Mouse (Mus musculus) adrenal gland, postnatal 14 days (tissue): Measurements from ENCODE around the gene Pde4d. TPM values are rescaled to one million over a fixed set of nuclear protein-coding genes. Genes with fewer than 3 reads are reported as not detected.

ENCODE experiments used
- DNase-seq: peaks from one replicate; pipeline ENCODE4 v3.0.0; 2021; ENCODE audit warnings: mixed read lengths
- total RNA-seq: library from RNA; stranded (reverse); gene quantifications from 2 replicates; pipeline ENCODE4 v1.2.3, GENCODE M21; 2021

The Pde4d gene
- total RNA-seq, 1 experiment from 2014 or later, result 67.1 TPM

DNA sequence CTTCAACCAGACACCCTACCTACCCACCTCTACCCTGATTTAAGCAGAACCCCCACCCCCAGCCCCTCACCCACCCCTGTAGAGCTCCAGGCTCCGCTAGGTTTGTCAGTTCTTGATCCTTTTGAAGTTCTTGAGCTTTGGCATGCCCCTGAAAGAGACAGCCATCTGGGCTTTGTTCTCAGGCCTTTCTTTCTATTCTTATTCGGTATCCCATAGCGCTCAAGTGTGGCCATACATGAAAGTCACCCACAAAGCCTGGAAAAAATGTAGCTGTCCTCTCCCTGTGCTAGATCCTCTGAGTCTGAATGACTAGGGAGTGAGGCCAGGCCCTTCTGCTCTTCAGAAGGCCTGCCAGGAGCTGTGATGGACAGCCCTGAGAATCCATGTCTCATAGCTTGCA, 957.6 kb downstream of the Pde4d start:
- no peak for DNase-seq

GRCm38 (mm10) chr13:109420426-109420825, 970.7 kb downstream of the Pde4d start:
- DNase-seq, result no peak

GRCm38 (mm10) chr13:109424906-109425305, 975.2 kb downstream of the Pde4d start:
- no peak for DNase-seq

DNA sequence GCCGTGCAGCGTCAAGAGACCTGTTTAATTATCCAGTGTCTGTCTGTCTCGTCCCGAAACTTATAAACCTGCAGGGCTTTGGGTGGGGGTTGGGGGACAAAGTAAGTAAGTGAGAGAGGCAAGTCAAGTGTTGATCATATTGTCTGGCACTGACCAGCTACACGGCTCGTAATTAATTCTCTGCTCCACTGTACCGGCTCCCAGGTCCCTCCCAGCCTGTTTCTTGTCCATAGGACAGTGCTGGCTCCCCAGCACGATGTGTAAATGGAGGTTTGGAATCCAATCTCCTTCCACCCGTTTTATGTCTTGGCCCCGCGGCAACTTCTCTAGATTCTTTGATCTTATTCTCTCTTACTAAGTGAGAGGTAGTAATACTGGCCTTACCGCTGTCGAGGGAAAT, 975.8 kb downstream of the Pde4d start:
- no peak for DNase-seq

- DNase-seq, result no peak
These were observed 976.3 kb downstream of the Pde4d start for GRCm38 (mm10) chr13:109426058-109426457.

DNA sequence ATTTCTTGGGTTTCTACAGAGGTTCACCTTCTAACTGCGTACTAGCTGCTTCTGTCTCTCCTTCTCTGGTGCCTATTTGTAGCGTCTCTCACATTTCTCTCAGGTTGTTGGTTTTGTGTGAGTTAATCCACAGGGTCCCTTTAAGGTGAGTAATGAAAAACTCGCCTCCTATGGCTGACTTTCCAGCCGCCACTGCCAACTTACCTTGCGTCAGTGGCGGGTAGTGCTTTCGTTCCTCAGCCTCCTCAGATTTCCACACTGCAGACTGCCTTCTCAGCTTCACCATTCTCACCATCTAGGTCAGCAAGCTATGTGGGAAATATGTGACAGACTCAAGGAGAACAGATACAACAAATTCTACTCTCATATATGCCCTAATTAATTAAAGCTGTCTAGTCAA, 977.8 kb downstream of the Pde4d start:
- no peak for DNase-seq

- no peak for DNase-seq
These were observed 979.8 kb downstream of the Pde4d start for GRCm38 (mm10) chr13:109429544-109429943.

DNA sequence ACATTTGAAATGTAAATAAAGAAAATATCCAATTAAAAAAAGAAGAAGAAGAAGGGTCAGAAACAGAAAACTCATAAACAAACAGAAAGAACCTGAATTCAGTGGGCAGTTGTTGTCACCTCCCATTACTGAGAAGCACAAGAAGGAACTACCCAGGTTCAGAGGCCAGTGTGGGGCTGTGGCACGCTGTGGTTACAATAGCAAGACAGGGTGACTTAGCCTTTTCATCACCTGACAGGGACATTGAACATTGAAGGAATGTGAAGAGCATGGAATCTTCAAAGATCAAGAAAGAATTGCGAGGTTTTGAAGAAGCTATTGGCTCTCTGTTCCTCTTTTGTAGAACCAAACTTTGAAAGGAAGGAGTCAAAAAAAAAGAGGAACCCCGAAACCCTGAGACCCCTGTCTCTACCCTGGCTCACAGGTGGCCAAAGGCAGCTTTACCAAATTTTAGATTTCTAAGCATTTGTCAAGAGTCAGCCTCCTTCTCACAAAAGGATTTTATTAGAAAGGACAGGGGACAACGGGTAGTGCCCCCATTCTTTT, 987.6 kb downstream of the Pde4d start:
- DNase-seq, result no peak

DNA sequence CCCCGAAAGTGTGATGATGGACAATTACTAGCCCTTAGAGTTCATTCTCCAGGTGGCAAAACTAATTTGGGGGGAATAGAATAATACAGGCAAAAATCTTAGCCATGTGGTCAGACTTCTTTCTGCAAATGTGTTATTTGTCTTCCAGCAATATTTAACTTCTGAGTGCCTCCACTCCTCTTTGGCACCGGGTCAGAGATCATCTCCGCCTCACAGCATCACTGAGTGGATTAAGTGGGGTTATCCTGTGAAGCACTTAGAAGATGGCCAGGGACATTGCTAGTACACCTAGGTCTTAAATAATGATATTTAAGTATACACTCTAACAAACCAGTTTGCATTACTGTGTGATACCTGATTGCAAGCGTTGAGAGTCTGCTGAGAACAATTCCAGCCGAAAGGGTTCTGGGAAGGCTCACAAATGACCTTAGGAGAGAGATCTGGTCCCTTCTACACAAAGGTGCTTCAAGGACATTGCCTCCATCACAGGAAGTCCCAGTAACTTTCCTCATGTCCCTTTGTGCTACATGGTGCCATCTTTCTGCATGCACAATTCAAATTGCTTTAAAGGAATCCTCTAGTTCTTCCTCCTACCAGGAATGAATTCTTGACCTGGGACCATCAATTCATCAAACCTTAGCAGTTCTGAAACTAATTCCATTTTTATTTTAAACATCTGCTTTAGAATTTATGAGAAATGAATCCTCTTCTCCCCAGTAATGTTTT, 989.9 kb downstream of the Pde4d start:
- no peak for DNase-seq

- peak; percentile 76 for DNase-seq
These were observed 990.6 kb downstream of the Pde4d start for GRCm38 (mm10) chr13:109440331-109440730.

GRCm38 (mm10) chr13:109440881-109441280, 991.1 kb downstream of the Pde4d start:
- DNase-seq, result peak; percentile 90

GRCm38 (mm10) chr13:109441401-109441973, 991.7 kb downstream of the Pde4d start:
- peak; percentile 35 for DNase-seq

DNA sequence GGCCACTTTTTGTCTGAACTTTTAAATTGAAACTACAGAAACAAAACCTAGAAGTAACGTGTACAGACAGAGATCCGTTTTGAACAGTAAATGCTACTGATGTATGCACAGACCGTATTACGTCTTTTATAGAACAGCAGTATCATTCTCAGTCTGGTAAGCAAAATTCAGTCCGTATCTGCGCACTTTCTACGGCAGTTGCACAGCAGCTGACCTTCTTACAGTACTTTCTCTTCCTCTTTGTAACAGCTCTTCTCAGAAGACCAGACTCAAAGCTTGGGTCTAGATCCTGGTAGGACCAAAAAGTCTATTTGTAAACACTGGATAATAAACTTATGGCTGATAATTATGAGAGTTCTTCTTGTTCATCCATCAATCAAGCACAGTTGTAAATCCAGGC, 996.4 kb downstream of the Pde4d start:
- no peak for DNase-seq

- DNase-seq, result no peak
These were observed 998.4 kb downstream of the Pde4d start for GRCm38 (mm10) chr13:109448121-109448520.

DNA sequence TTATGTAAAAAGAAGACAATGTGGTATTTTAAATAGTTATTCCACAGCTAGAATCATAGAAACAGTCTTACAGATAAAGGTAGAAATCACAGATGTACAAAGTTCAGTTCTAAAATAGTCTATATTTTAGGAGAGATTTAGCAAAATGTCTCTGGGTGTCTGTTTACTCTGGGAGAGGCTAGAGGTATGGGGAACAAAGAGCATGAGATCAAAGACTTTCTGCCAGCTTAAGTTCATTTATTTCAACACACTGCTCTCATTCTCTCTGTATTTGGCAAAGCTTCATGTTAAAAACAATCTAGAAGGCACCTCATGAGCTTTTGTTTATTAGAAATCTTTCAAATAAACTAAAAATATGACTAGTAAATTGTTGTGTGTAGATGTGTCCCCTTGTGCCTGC, 1024.6 kb downstream of the Pde4d start:
- no peak for DNase-seq

DNA sequence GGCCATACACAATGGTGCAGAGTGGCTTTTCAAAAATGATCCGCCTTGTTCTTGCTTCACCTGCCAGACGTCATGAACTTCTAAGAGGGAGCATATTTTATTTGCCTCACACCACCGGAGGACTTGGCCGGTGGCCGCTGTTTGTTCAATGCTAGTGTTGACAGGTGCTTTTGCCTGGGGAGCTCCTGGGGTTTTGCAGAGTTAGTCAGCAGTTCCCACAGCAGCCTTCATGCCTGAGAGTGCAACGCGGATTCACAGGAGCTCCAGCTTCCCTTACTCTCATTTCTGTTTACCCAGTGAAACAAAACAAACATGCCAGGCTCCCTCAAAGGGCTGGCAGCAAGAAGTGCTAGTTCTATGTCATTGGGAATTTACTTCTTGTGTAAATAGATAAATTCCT, 1031.7 kb downstream of the Pde4d start:
- no peak for DNase-seq

DNA sequence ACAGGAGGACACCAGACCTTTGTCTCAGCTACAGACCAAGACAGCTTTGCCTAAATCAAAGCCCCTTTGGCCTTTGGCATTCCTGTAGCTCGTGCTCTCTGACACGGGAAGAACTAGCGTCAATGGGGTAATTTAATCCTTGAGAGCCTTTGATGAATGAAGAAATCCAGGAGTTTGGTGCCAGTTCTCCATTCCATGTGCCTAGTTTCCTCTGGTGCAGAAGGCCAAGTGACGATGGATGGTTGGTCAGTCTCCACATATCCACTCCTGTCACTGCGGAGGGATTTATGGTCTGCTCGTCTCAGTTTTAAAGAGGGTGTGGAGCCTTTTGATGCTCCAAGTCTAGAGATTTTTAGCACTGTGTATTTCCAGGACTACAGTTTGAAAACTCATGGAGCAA, 1036.4 kb downstream of the Pde4d start:
- DNase-seq, result no peak

GRCm38 (mm10) chr13:109487378-109487777, 1037.6 kb downstream of the Pde4d start:
- DNase-seq, result peak; percentile 17

GRCm38 (mm10) chr13:109490853-109491252, 1041.1 kb downstream of the Pde4d start:
- DNase-seq, result no peak

DNA sequence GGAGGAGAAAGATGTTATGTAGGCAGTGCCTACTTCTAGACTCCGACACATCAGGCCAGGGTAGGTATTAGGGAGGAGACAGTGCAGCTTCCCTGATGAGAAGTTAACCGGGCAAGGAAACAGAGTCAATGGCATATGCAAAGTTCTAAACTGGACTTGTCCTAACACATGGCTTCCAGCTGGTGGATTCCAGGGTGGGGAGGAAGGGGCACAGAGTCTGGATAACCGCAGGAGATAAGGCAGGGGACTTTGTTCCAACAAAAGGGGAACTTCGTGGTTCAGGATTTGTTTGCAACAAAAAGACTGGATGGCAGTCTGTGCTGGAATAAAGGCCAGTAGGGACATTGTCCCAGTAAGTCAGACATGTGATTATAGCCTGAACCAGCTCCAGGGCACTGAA, 1042.1 kb downstream of the Pde4d start:
- DNase-seq, result no peak

DNA sequence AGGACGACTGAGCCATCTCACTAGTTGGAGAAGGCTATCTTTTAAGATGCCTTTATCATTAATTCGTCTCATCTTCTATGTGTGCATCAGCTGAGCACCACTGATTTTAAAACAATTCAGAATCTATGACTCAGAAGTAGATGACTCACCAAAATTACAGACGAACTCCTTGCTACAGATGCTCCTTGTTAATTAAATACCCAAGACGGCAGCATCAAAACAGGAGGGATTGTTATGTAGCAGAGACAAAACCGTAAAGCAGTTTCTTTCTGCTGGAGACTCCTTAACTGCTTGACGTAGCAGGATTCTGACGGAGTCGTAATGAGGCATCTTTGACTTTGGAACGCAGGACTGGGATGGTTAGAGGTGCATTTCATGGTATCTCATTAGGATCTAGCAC, 1050.6 kb downstream of the Pde4d start:
- no peak for DNase-seq

DNA sequence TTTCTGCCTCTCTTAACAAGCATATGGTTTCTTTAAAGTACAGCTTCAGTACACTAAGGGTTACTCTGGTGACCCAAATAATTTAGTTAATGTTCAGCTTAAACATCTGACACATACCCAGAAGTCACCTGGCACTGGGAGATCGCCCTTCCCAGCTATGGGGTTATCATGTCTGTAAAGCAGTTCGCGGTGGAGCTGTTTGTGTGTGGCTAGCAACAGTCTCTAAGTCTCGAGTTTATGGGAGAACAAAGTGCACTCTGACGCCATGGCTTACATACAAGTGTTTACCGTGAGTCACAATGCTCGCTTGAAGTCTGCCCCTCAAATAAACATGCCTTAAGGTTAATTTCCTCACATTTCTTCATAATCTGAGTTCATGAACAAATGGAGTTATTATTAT, 1053.0 kb downstream of the Pde4d start:
- DNase-seq, result no peak

DNA sequence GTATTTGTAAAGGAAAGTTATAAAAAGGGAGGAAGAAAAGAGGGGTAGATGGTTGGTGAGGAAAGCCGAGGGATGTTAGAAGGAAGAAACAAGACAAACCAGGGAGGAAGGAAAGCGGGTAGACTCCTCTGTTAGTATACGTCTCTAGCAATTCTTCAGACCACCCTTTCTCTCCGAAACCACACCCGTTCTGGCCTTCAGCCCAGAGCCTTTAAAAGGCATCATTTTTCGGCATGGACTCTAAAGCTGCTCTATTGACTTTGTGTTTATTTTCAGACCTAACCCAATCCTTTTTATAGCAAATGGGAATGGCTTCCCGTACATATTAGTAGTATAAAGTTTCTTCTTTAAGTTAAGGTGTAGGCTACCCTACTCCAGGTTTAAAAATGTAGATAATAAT, 1057.0 kb downstream of the Pde4d start:
- no peak for DNase-seq

GRCm38 (mm10) chr13:109508472-109508871, 1058.7 kb downstream of the Pde4d start:
- DNase-seq, result no peak
